Comparison of ENCODE assay signal across 25 mouse cellular contexts in the genomic region with DNA sequence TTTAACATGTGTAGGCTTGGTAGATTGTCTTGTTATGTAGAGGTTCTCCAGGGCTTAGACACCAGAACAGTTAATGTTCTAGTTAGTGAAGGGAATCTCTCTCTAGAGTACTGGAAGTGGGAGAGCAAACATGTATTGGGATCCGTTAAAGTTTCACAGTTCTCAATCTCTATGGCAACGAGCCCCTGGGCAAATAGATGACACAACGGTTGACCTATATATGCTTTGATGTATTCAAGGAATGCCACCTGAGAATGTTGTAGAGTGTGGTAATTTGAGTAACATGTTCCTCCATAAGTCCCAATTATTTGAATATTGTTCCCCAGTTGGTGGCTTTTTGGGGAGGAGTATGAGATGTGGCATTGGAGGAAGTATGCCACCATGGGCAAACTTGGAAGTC.
"Had no signal": no experiment of that assay in that cellular context is flagged by ENCODE, and none has a peak within 500 bp of the region (broad histone marks: within the 10 kb centered on the region; RNA-seq: fewer than 3 reads in every experiment).

No protein-coding gene starts in this region.

- H3K36me3 ChIP-seq: heart, embryonic 13.5 days; heart, embryonic 15.5 days; hindbrain, embryonic 13.5 days; hindbrain, embryonic 15.5 days; kidney, embryonic 15.5 days; limb, embryonic 13.5 days; limb, embryonic 15.5 days had no signal

- H3K27me3 ChIP-seq: heart, embryonic 13.5 days; heart, embryonic 15.5 days; hindbrain, embryonic 13.5 days; hindbrain, embryonic 15.5 days; kidney, embryonic 15.5 days; limb, embryonic 15.5 days had no signal

- DNase-seq: gastrocnemius, postnatal 14 days; gastrocnemius, postnatal 36 days; heart, adult 11 months; heart, adult 2 months; heart, postnatal 14 days; heart, postnatal 36 days; kidney, adult 11 months; kidney, adult 2 months; kidney, adult 9 months; kidney, postnatal 14 days; kidney, postnatal 36 days; layer of hippocampus, adult 9-11 months; layer of hippocampus, postnatal 36 days; left cerebral cortex, postnatal 4 days had no signal

- H3K4me1 ChIP-seq: heart, embryonic 13.5 days; heart, embryonic 15.5 days; hindbrain, embryonic 13.5 days; hindbrain, embryonic 15.5 days; kidney, embryonic 15.5 days; limb, embryonic 13.5 days; limb, embryonic 15.5 days had no signal

- H3K4me3 ChIP-seq: heart, adult 2 months; heart, embryonic 13.5 days; heart, embryonic 15.5 days; hindbrain, embryonic 13.5 days; hindbrain, embryonic 15.5 days; kidney, embryonic 15.5 days; limb, embryonic 13.5 days; limb, embryonic 15.5 days had no signal

- H3K9me3 ChIP-seq: heart, embryonic 13.5 days; heart, embryonic 15.5 days; hindbrain, embryonic 13.5 days; hindbrain, embryonic 15.5 days; kidney, embryonic 15.5 days; limb, embryonic 13.5 days; limb, embryonic 15.5 days had no signal

- H3K9ac ChIP-seq: heart, embryonic 13.5 days; heart, embryonic 15.5 days; hindbrain, embryonic 13.5 days; hindbrain, embryonic 15.5 days; kidney, embryonic 15.5 days; limb, embryonic 13.5 days; limb, embryonic 15.5 days had no signal

- ATAC-seq: hindbrain, postnatal 0 days; intestine, embryonic 16.5 days had no signal

- H3K27ac ChIP-seq: heart, adult 2 months; heart, embryonic 13.5 days; heart, embryonic 15.5 days; hindbrain, embryonic 13.5 days; hindbrain, embryonic 15.5 days; hindbrain, postnatal 0 days; kidney, embryonic 15.5 days; kidney, postnatal 0 days; limb, embryonic 13.5 days; limb, embryonic 15.5 days had no signal

- H3K4me2 ChIP-seq: heart, embryonic 11.5 days; heart, embryonic 13.5 days; heart, embryonic 15.5 days; hindbrain, embryonic 13.5 days; hindbrain, embryonic 15.5 days; kidney, embryonic 15.5 days; limb, embryonic 13.5 days; limb, embryonic 15.5 days had no signal
